Mouse (Mus musculus) lung, adult 2 months (tissue): ENCODE data around the gene Coil. TPM values are rescaled to one million over a fixed set of nuclear protein-coding genes. Genes with fewer than 3 reads are reported as not detected.
A peak's percentile ranks its signal among the peaks of the same experiment; 100 is the strongest.
"Not testable (repeated sequence)": the region's sequence is repeated elsewhere in the genome, so short reads cannot be mapped to it uniquely, and the experiment has no call there.

Experiments
- DNase-seq: peaks from one replicate; pipeline ENCODE4 v3.0.0; 2022
- H3K4me1 ChIP-seq: fragments of 200-500 bp; 2 replicates; pipeline ENCODE4 v1.6.1; 2011; ENCODE audit warnings: low read length; ENCODE audit not compliant: control insufficient read depth, insufficient read depth
- H3K4me3 ChIP-seq: fragments of 200-500 bp; replicated peaks from 2 replicates; pipeline ENCODE3; 2011; ENCODE audit warnings: low read depth, mild to moderate bottlenecking, control low read depth, low read length; ENCODE audit errors: extremely low read depth
- CTCF ChIP-seq: fragments of 200-500 bp; IDR thresholded peaks from 2 replicates; pipeline ENCODE4 v1.5.1; 2011; ENCODE audit warnings: mild to moderate bottlenecking, low read length, control low read depth; ENCODE audit not compliant: insufficient read depth
- POLR2A ChIP-seq: fragments of 200-500 bp; IDR thresholded peaks from 2 replicates; pipeline ENCODE4 v1.6.1; 2011; ENCODE audit warnings: low read depth, mild to moderate bottlenecking, control low read depth, low read length, borderline replicate concordance; ENCODE audit errors: extremely low read depth
- WGBS: fragments of 180-500 bp; shearing (Covaris S2); methylation state at CpG from one replicate; pipeline ENCODE4 v1.1.7; 2018; 5-methylcytosine and 5-hydroxymethylcytosine counted together
- polyA plus RNA-seq: library from polyadenylated mRNA; depleted of rRNA; stranded (reverse); fragments of >200 nt; gene quantifications from 2 replicates; pipeline ENCODE4 v1.2.3, GENCODE M21; 2012

Coil gene
- polyA plus RNA-seq, 1 experiment: 3.5 TPM

DNA sequence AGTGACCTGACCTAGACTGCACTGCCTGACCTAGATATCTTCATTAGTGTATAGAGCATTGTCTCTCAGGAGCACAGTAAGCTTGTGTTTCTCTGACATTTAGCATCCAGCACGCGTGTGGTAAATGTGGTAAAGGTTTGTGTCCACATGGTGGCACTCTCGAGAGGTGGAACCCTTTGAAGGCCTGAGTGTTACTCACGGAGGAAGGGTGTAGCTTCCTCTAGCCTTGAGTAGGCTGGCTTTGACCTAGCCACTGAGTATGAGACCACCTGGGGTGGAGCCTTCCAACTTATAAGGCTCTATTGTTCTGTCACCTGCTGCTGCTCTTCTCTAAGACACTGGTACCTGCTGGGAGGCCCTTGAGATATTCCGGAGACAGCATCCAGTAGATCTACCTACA is 23.6 kb downstream of the Coil start:
- no peak for TF ChIP-seq POLR2A
- TF ChIP-seq CTCF: peak; percentile 81
- peak; percentile 64 for DNase-seq
- H3K4me1 ChIP-seq: peaks cover 3% of the 10 kb centered on the region
- WGBS: 11% methylated on average over 5 of the region's 5 CpGs
- no peak overlapping the region for H3K4me3 ChIP-seq

DNA sequence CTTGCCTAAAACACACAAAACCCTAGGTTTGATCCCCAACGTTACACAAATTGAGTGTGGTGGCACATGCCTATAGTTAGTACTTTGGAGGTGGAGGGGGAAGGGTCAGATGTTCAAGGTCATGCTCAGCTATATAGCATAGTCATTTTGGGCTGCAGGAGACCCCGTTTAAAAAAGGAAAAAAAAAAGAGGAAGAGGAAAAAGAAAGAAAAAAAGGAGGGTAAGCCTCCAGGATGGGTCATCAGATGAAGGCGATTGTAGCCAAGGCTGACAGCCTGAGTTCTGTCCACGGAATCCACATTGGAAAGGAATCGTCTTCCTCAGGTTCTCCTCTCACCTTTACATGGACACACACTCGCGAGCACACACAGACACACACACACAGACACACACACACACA is 24.4 kb downstream of the Coil start:
- no peak overlapping the region for H3K4me3 ChIP-seq
- WGBS: 83% methylated on average over 7 of the region's 7 CpGs
- DNase-seq: no peak
- no peak for TF ChIP-seq CTCF
- peaks cover 3% of the 10 kb centered on the region for H3K4me1 ChIP-seq

DNA sequence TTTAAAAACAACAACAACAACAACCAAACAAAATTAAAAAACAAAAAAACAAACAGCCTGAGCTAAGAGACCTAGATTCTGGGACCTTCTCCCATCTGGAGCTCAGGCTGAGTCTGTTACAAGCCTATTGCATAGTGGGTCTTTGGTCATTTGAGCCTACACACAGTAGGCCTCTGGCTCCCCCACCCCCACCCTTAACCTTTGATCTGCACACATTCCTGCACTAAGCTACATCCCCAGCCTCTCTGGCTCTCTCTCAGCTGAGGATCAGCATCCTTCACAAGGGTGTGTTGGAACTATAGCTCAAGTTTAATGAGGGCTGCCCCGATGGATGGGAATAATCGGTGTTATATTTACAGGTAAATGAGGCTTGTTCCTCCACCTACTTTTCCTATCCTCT is 25.6 kb downstream of the Coil start:
- 81% methylated on average over 2 of the region's 2 CpGs for WGBS
- DNase-seq: no peak
- no peak for TF ChIP-seq CTCF
- TF ChIP-seq POLR2A: no peak
- Histone ChIP-seq H3K4me1 (peaks cover 5% of the 10 kb centered on the region), H3K4me3 (no peak overlapping the region)

DNA sequence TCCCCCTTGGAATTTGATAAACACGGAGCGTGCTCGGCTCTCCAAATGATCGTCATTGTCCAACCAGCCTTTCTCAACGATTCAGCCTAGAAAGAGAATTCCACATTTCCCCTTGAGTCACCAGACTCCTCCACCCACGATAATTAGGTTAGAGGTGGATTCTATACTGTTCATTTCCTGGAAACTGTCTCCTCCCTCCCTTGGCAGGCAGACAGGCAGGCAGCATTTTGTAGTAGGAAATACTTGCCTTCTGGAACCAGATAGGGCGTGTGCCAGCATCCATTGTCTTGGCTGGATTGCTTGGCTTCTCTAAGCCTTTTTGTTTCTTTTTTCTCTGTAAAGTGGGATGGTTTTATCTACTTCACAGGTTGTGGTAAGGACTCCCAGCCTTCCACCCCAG is 26.4 kb downstream of the Coil start:
- H3K4me1 ChIP-seq: peaks cover 11% of the 10 kb centered on the region
- peak overlapping the region; percentile 6 for H3K4me3 ChIP-seq
- DNase-seq: no peak
- no peak for TF ChIP-seq CTCF
- TF ChIP-seq POLR2A: no peak
- WGBS: 23% methylated on average over 7 of the region's 7 CpGs

DNA sequence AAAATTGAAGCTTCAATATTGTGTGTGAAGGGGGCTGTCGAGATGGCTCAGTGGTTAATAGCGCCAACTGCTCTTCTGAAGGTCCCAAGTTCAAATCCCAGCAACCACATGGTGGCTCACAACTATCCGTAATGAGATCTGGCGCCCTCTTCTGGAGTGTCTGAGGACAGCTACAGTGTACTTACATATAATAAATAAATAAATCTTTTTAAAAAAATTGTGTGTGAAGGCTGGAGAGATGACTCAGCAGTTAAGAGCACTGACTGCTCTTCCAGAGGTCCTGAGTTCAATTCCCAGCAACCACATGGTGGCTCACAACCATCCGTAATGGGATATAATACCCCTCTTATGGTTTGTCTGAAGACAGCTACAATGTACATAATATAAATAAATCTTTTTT is 27.3 kb downstream of the Coil start:
- DNase-seq, H3K4me3 ChIP-seq: not testable (repeated sequence)
- 83% methylated on average over 5 of the region's 5 CpGs for WGBS
- H3K4me1 ChIP-seq: peaks cover 15% of the 10 kb centered on the region

DNA sequence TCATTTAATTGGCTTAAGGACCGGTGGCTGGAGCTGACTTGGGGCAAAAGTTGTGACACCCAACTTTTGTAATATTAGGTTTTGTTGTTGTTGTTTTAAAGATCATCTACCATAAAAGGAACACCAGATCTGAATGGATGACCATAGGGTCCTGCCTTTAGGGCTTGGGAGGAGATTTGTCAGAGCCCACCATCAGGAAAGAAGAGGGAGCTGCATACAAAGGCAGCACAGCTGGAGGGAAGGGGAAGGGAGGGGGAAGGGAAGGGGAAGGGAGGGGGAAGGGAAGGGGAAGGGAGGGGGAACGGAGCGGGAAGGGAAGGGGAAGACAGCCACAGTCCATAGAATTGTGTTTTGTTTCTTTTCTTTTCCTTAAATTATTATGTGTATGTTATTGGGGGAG is 28.4 kb downstream of the Coil start:
- WGBS: 25% methylated on average over 3 of the region's 3 CpGs
- Histone ChIP-seq H3K4me3 (no peak overlapping the region), H3K4me1 (peaks cover 16% of the 10 kb centered on the region)
- TF ChIP-seq CTCF: no peak
- TF ChIP-seq POLR2A: no peak
- no peak for DNase-seq

DNA sequence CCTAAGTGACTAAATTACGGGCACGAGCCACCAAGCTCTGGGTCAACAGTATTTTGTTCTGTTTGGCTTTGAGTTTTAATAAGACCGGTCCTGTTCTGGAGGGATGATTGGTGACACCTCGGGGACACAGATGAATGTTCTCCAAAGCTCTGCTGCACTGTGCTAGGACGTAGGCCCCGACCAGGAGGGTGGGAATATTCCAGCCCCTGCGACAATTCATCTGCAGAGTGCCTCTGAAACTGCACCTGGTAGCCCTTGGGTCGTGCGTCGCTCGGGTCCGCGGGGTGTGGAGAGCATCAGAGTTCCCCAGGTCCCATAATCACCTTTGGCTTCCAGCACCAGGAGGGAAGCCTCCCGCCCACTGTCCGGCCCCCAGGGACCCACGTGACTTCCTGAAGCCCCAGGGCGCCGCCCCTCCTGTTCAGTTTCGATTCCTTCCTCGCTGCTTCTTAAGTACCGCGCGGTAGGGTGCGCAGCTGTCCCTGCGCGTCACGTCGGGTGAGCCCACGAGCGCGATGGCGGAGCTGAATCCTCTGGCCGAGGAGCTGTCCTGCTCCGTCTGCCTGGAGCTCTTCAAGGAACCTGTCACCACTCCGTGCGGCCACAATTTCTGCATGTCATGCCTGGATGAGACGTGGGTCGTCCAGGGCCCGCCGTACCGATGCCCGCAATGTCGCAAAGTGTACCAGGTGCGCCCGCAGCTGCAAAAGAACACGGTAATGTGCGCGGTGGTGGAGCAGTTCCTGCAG is 29.1 kb downstream of the Coil start, which contains the start of gene Trim25:
TSS of gene Trim25 (plus strand) at position 403 of the 749 bp plus-strand sequence.
- peak; percentile 98 for TF ChIP-seq POLR2A
- TF ChIP-seq CTCF: no peak
- WGBS: 2% methylated on average over 48 of the region's 48 CpGs
- Histone ChIP-seq H3K4me3 (peak within 1 kb of the TSS; percentile 93), H3K4me1 (peaks cover 19% of the 10 kb centered on the region)
- DNase-seq: peak; percentile 92

DNA sequence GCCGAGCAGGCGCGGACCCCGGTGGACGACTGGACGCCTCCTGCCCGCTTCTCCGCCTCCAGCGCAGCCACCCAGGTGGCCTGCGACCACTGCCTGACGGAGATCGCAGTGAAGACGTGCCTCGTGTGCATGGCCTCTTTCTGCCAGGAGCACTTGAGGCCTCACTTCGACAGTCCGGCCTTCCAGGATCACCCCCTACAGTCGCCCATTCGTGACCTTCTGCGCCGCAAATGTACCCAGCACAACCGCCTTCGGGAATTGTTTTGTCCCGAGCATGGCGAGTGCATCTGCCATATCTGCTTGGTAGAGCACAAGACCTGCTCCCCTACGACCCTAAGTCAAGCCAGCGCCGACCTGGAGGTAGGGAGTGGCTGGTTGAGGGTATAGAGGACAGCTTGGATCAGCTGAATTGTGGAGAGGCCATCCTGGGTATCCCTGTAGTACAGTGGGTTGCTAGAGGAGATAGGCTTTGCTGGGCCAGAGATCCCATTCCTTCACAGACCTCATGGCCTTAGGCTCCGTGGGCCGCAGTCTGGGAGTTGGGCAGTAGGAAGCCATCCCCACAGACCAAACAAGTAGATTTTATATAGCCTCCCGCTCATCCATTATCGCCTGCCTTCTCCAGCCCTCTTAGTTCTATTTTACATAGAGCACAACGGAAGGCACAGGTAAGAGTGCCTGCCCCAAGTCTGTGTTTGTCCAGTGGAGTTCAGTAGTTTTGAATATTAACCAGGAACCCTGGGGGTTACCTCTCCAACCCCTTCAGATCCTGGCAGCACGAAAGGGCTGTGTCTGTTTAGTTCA is 29.9 kb downstream of the Coil start:
- TF ChIP-seq CTCF: no peak
- TF ChIP-seq POLR2A: no peak
- no peak for DNase-seq
- Histone ChIP-seq H3K4me1 (peaks cover 18% of the 10 kb centered on the region), H3K4me3 (peak overlapping the region; percentile 93)
- WGBS: 12% methylated on average over 33 of the region's 33 CpGs

DNA sequence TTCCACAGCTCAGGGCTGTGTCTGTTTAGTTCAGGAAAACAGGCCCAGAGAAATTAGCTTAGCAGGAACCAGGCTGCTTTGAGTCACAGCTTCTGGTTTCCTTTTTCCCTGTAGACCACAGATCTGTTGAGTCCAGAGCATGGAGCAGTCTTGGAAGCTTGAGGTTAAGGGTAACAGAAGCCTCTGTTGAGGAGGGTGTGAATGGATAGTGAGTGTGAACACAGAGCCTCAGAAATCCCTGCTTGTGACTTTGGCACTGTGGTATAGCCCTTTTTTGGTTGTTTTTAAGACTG is 30.4 kb downstream of the Coil start:
- peak overlapping the region; percentile 93 for H3K4me3 ChIP-seq
- TF ChIP-seq POLR2A (no peak), CTCF (no peak)
- H3K4me1 ChIP-seq: peaks cover 18% of the 10 kb centered on the region
- DNase-seq: no peak

DNA sequence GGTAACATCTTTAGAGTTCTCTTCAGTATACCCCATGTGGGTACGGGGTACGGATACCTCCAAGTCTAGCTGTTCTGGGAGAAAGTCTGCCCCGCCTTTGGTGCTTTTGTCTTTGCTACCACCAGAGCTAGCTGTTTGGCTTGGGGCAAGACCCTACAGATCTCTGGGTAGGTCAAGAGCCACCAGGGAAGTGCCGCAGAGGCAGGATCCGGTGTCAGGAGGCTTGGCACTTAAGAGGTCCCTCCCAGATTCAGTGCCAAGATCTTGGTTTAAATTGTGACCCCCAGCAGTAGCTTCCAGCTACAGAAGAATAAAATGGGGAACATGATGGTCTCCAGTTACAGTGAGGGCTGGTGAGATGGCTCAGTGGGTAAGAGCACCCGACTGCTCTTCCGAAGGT is 31.5 kb downstream of the Coil start:
- DNase-seq: no peak

More for the DNA sequence above, 31.5 kb downstream of the Coil start:
- peaks cover 18% of the 10 kb centered on the region for H3K4me1 ChIP-seq
- WGBS: 62% methylated on average over 7 of the region's 7 CpGs
- TF ChIP-seq POLR2A: no peak
- TF ChIP-seq CTCF: no peak
- peak overlapping the region; percentile 43 for H3K4me3 ChIP-seq
